13 mouse cellular contexts compared by ENCODE assay signal in genomic region chr1:92038714-92039113, GRCm38 (mm10).
A peak's percentile ranks its signal among the peaks of the same experiment; 100 is the strongest.
DNase-seq lines count a peak whose midpoint lies in the region; ATAC-seq and TF ChIP-seq lines count a peak whose summit lies in the region.
"Had no signal": no experiment of that assay in that cellular context is flagged by ENCODE, and none has a peak within 500 bp of the region (broad histone marks: within the 10 kb centered on the region; RNA-seq: fewer than 3 reads in every experiment).

No protein-coding gene starts in this region.

- no peak overlapping the region for H3K9ac ChIP-seq in limb, embryonic 14.5 days (ENCODE audit: low read depth, low read length, severe bottlenecking)
- H3K9ac ChIP-seq: liver, embryonic 14.5 days had no signal

- H3K27ac ChIP-seq in limb, embryonic 14.5 days (replicated peaks; ENCODE audit: low read depth, low read length), result no peak overlapping the region
- no peak overlapping the region for H3K27ac ChIP-seq in limb, embryonic 10.5 days
- H3K27ac ChIP-seq: liver, embryonic 14.5 days; macrophage had no signal

- ATAC-seq in limb, embryonic 14.5 days (ENCODE audit: low FRiP score, low read depth), result 0 out of 2 replicates have a peak, but pooled peaks have one; percentile 38
- ATAC-seq: inflammation-experienced regulatory T-cells, adult 6 months; Patski had no signal

- no peak overlapping the region for H3K4me3 ChIP-seq in limb, embryonic 14.5 days (replicated peaks; ENCODE audit: low read length)
- H3K4me3 ChIP-seq in limb, embryonic 10.5 days, result no peak overlapping the region
- H3K4me3 ChIP-seq: myocyte had no signal

- TF ChIP-seq POLR2A in limb, embryonic 14.5 days (IDR thresholded peaks at IDR 0.05; ENCODE audit: borderline replicate concordance, extremely low read depth, insufficient read depth, insufficient read length), result no peak
- TF ChIP-seq POLR2A in brain, embryonic 14.5 days (IDR thresholded peaks at IDR 0.05; ENCODE audit: borderline replicate concordance, extremely low read depth, insufficient read depth, insufficient read length, poor library complexity, severe bottlenecking), result no peak

- no peak overlapping the region for H3K4me2 ChIP-seq in limb, embryonic 14.5 days (replicated peaks; ENCODE audit: low read depth, low read length, severe bottlenecking)

- peak; percentile 26 to 40 for DNase-seq in frontal cortex, postnatal 36 days (ENCODE audit: low spot score in 2 of 2)
- DNase-seq in frontal cortex, postnatal 25 days (ENCODE audit: low spot score in 2 of 2), result no peak
- peak; percentile 57 for DNase-seq in limb, embryonic 14.5 days (ENCODE audit: low spot score)
- no peak for DNase-seq in limb, embryonic 10.5 days (ENCODE audit: low spot score)
- DNase-seq in brain, embryonic 14.5 days (ENCODE audit: low read depth), result peak; percentile 86
- peak; percentile 50 for DNase-seq in left cerebral cortex, postnatal 4 days
- no peak for DNase-seq in kidney, postnatal 10 days
- DNase-seq: thymus, postnatal 25 days had no signal

- TF ChIP-seq CTCF in brain, embryonic 14.5 days (IDR thresholded peaks at IDR 0.05; ENCODE audit: borderline replicate concordance, extremely low read depth, insufficient read depth, insufficient read length), result no peak

- no peaks in the 10 kb centered on the region for H3K27me3 ChIP-seq in limb, embryonic 14.5 days (ENCODE audit: control insufficient read depth, insufficient read depth, low read length)
- H3K27me3 ChIP-seq in limb, embryonic 10.5 days (ENCODE audit: low read depth, poor library complexity, severe bottlenecking), result no peaks in the 10 kb centered on the region
- H3K27me3 ChIP-seq: Patski had no signal

- intact Hi-C loops in left cerebral cortex, postnatal 4 days (cut with DNase I), result no loop called here

- H3K36me3 ChIP-seq in limb, embryonic 14.5 days (ENCODE audit: control insufficient read depth, insufficient read depth, low read length), result 0 out of 2 replicates have a peak, but pooled peaks cover 2% of the 10 kb centered on the region
- 0 out of 2 replicates have a peak, but pooled peaks cover 2% of the 10 kb centered on the region for H3K36me3 ChIP-seq in limb, embryonic 10.5 days

- WGBS in limb, embryonic 14.5 days, result 14% methylated on average over 1 of the region's 1 CpGs
- 91% methylated on average over 1 of the region's 1 CpGs for WGBS in limb, embryonic 10.5 days

- H3K9me3 ChIP-seq in limb, embryonic 14.5 days (ENCODE audit: control insufficient read depth, low read length), result no peaks in the 10 kb centered on the region
- no peaks in the 10 kb centered on the region for H3K9me3 ChIP-seq in limb, embryonic 10.5 days (replicated peaks)

- peaks cover 13% of the 10 kb centered on the region for H3K4me1 ChIP-seq in limb, embryonic 14.5 days (ENCODE audit: control insufficient read depth, insufficient read depth, low read length)
- peaks cover 5% of the 10 kb centered on the region for H3K4me1 ChIP-seq in limb, embryonic 10.5 days

Comparison
In these comparisons a context has a peak if more than half of its experiments do, and no peak if none do; other contexts are left out.
1. DNase-seq: peak in frontal cortex, postnatal 36 days (2 of 2), limb, embryonic 14.5 days (single experiment), brain, embryonic 14.5 days (single experiment) and left cerebral cortex, postnatal 4 days (single experiment); none in frontal cortex, postnatal 25 days (0 of 2), limb, embryonic 10.5 days (single experiment) and kidney, postnatal 10 days (single experiment).